Mouse (Mus musculus) adrenal gland, postnatal 25 days (tissue): Measurements from ENCODE around the gene Fnbp1. TPM values are rescaled to one million over a fixed set of nuclear protein-coding genes. Genes with fewer than 3 reads are reported as not detected.

Source experiments
- DNase-seq: peaks from one replicate; pipeline ENCODE4 v3.0.0; 2021; ENCODE audit warnings: mixed read lengths
- total RNA-seq: library from RNA; stranded (reverse); gene quantifications from 2 replicates; pipeline ENCODE4 v1.2.3, GENCODE M21; 2021

Fnbp1 gene
- total RNA-seq, 1 experiment from 2014 or later = 66.0 TPM

- DNase-seq = no peak
These were observed 116.3 kb downstream of the Fnbp1 start for GRCm38 (mm10) chr2:31025458-31025857.

- DNase-seq = peak; percentile 46
These were observed 117.0 kb downstream of the Fnbp1 start for GRCm38 (mm10) chr2:31024618-31025370.

- DNase-seq = no peak
These were observed 117.9 kb downstream of the Fnbp1 start for GRCm38 (mm10) chr2:31023940-31024339.

DNA sequence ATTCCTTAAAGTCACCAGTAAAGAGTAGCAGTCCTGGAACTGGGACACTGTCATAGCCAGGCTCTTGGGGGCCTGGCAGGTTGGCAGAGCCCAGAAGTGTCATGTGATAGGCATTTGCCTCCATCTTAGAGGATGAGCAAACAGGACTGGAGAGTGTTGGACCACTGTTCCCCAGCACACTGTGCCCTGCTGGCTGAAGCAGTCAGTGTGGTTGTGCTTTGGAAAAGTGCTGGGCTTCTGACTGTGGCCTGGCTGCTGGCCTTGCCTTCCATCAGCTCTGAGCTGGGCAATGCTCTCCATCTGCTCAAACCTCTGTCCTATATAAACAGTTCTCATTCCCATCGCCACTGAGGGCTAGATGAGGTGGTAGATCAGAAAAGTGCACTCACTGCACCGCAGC lies 121.6 kb downstream of the Fnbp1 start:
- DNase-seq = no peak

GRCm38 (mm10) chr2:31019011-31019410 lies 122.8 kb downstream of the Fnbp1 start:
- DNase-seq = no peak

DNA sequence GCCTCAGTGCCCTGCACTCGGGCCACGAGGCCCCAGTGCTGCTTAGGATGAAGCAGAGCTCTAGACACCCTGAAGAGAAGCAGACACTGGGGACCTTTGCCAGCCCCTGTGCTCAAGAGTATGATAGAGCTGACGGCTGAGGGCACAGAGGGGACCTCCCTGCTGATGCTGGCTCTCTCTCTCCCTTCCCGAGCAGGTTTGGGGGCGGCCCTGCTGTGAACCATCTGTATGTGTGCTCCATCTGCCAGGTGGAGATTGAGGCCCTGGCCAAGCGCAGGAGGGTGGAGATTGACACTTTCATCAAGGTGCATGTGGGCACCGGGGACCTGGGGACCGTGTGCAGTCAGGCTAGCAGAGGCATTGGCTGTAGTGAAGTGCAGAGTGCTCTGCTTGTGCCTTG lies 123.3 kb downstream of the Fnbp1 start:
- no peak for DNase-seq

- no peak for DNase-seq
These were observed 124.0 kb downstream of the Fnbp1 start for GRCm38 (mm10) chr2:31017625-31018317.

DNA sequence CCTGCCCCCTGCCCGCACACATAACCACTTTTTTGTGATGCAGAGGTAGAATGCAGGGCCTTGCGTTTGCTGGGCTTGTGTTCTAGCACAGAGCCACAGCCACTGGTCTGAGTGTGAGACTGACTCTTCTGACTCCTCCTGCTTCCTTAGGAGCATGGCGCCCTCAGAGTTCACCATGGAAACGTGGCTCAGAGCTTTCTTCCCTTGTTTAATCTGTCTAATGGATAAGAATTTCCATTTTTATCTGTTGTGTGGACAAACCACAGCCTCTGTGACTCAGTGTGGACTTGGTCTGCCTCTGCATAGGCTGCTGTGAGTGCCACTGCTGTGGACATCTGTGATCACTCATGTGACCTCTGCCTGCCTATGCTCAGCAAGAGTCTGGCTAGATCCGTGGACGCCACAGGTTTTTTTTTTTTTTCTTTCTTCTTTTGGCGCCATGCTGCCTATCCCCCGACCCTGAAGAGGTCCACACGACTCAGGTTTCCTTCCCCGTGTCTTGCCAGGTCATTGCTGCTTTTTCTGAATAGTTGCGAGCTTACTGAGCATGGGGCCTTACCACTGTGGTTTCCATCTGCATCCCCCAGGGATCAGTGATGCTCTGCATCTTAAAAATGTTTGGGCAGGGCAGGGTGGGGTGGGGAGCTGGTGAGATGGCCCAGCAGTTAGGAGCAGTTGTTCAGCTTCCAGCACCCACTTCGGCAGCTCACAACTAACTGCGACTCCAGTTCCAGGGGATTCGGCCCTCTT lies 128.3 kb downstream of the Fnbp1 start:
- DNase-seq = no peak

GRCm38 (mm10) chr2:31007208-31007607 lies 134.6 kb downstream of the Fnbp1 start:
- DNase-seq = no peak

DNA sequence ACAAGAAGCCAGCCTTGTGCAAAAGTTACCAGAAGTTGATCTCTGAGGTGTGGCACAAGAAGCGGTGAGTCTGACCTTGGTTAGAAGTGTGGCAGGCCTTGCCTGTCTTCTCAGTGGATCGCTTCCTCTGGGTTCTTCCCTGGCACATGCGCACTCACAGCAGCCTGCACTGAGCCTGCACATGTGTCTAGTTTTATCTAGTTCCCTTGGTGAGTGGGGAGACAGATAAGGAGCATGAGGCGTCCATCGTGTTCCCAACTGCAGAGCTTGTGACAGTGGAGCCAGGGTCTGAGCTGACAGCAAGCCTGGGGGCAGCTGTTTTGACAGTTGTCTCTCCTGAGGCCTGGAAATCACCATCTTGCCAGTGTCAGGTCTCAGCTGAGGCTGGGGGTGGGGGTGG lies 135.4 kb downstream of the Fnbp1 start:
- DNase-seq = no peak

- DNase-seq = no peak
These were observed 136.4 kb downstream of the Fnbp1 start for GRCm38 (mm10) chr2:31005453-31005852.

GRCm38 (mm10) chr2:31002857-31003256 lies 139.0 kb downstream of the Fnbp1 start:
- no peak for DNase-seq

- DNase-seq = no peak
These were observed 143.2 kb downstream of the Fnbp1 start for GRCm38 (mm10) chr2:30998443-30999260.

DNA sequence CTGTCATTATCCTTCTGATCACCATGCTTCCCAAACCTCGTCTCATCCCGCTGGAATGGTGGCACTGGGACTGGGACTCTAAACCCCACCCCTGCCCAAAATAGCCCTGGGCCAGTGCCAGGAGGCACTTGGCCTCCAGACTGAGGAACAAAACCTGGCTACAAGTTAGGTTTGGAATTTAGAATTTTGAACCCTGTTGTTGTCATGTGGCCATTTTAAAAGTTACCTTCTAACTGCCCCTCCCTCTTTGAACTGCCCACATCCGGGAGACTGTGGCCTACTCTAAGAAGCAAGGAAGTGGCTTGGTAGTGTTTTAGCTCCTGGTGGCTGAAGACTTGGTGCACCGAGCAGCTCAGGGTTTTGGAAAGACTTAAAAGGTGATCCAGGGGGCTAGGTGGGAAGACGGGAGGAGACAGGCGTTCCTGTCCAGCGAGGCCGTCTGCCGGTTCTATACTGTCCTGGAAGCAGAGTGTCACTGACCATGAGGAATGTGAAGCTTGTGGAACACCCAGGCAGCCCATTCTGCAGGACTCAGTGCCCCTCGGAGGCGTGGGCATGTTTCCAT lies 146.3 kb downstream of the Fnbp1 start:
- DNase-seq = peak; percentile 47

GRCm38 (mm10) chr2:30994853-30995252 lies 147.0 kb downstream of the Fnbp1 start:
- no peak for DNase-seq

GRCm38 (mm10) chr2:30990221-30990620 lies 151.6 kb downstream of the Fnbp1 start:
- DNase-seq = peak; percentile 30

GRCm38 (mm10) chr2:30985111-30986020 lies 156.4 kb downstream of the Fnbp1 start:
- DNase-seq = peak; percentile 86

GRCm38 (mm10) chr2:30983024-30983423 lies 158.8 kb downstream of the Fnbp1 start:
- no peak for DNase-seq

DNA sequence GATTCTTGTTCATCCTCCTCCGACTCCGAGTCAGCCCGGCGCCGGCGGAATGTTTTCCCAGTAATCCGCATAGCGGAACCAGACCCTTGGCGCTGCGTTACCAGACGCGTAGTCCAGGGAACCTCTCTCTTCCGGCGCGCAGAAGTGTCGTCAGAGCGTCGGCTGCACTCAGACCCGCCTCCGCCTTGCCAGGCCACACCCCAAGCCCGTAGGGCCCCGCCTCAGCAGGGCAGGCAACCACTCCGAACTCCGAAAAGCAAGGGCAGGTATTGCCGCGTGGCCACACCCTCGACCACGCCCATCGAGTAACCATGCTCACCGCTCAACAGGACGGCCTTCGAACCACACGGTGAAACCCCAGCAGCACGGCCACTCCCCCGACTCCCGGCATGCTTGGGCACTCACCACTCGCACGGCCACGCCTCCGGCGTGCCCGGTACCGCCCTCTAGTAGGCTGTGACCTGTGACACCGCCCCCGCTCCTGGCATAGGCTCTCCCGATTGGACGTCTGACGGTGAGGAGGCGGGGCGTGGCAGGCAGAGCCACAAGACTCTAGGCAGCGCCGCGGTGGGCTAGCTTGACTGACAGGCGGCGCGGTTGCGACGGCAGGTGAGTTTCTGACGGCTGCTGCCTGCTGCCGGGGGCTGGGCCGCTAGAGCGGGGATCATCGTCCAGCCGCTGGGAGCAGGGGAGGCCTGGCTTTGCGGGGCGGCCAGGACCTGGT lies 159.9 kb downstream of the Fnbp1 start, which contains the start of the genes BC005624 and Usp20:
Gene BC005624, minus strand, starts transcription at position 412 of the 724 bp plus-strand sequence.
Gene Usp20, plus strand, starts transcription at position 490 of the 724 bp plus-strand sequence.
- peak; percentile 99 for DNase-seq
